Mouse (Mus musculus) retina, adult 2 months (tissue): ENCODE results near the gene Stim1.

Source experiments
- DNase-seq: peaks from one replicate; pipeline ENCODE4 v3.0.0-alpha.2; 2012; ENCODE audit warnings: low read depth, low spot score

Gene Stim1

GRCm38 (mm10) chr7:102302471-102302870, 34.9 kb downstream of the Stim1 start:
- no peak for DNase-seq

GRCm38 (mm10) chr7:102305596-102305995, 38.0 kb downstream of the Stim1 start:
- DNase-seq, result no peak

GRCm38 (mm10) chr7:102310266-102310665, 42.7 kb downstream of the Stim1 start:
- no peak for DNase-seq

- DNase-seq, result no peak
Measured at GRCm38 (mm10) chr7:102310821-102311220, 43.2 kb downstream of the Stim1 start.

GRCm38 (mm10) chr7:102312840-102313534, 45.4 kb downstream of the Stim1 start:
- DNase-seq, result no peak

GRCm38 (mm10) chr7:102313535-102313863, 45.9 kb downstream of the Stim1 start:
- DNase-seq, result no peak

GRCm38 (mm10) chr7:102314107-102314506, 46.5 kb downstream of the Stim1 start:
- DNase-seq, result no peak

GRCm38 (mm10) chr7:102314908-102315307, 47.3 kb downstream of the Stim1 start:
- no peak for DNase-seq

- DNase-seq, result no peak
Measured at GRCm38 (mm10) chr7:102315435-102315834, 47.8 kb downstream of the Stim1 start.

GRCm38 (mm10) chr7:102317583-102318168, 50.1 kb downstream of the Stim1 start:
- DNase-seq, result no peak

GRCm38 (mm10) chr7:102322137-102322536, 54.5 kb downstream of the Stim1 start:
- DNase-seq, result no peak

GRCm38 (mm10) chr7:102326323-102326722, 58.7 kb downstream of the Stim1 start:
- DNase-seq, result no peak

GRCm38 (mm10) chr7:102330270-102330669, 62.7 kb downstream of the Stim1 start:
- DNase-seq, result no peak

- no peak for DNase-seq
Measured at GRCm38 (mm10) chr7:102331476-102331875, 63.9 kb downstream of the Stim1 start.

- DNase-seq, result no peak
Measured at GRCm38 (mm10) chr7:102333741-102334140, 66.1 kb downstream of the Stim1 start.

GRCm38 (mm10) chr7:102337326-102337725, 69.7 kb downstream of the Stim1 start:
- no peak for DNase-seq

GRCm38 (mm10) chr7:102337898-102338297, 70.3 kb downstream of the Stim1 start:
- DNase-seq, result no peak

GRCm38 (mm10) chr7:102338956-102339355, 71.3 kb downstream of the Stim1 start:
- DNase-seq, result no peak

- DNase-seq, result no peak
Measured at GRCm38 (mm10) chr7:102345893-102346292, 78.3 kb downstream of the Stim1 start.

- DNase-seq, result no peak
Measured at GRCm38 (mm10) chr7:102347327-102347726, 79.7 kb downstream of the Stim1 start.

GRCm38 (mm10) chr7:102348681-102349080, 81.1 kb downstream of the Stim1 start:
- no peak for DNase-seq

- DNase-seq, result no peak
Measured at GRCm38 (mm10) chr7:102349236-102349635, 81.6 kb downstream of the Stim1 start.

GRCm38 (mm10) chr7:102353420-102353819, 85.8 kb downstream of the Stim1 start:
- DNase-seq, result no peak

- DNase-seq, result no peak
Measured at GRCm38 (mm10) chr7:102358124-102358523, 90.5 kb downstream of the Stim1 start.
